Mouse (Mus musculus): ENCODE measurements around the gene Leprot. TPM values are rescaled to one million over a fixed set of nuclear protein-coding genes. Genes with fewer than 3 reads are reported as not detected.

The Leprot gene
- total and polyA plus RNA-seq, 2 experiments from 2014 or later: 78.8 to 89.0 TPM

DNA sequence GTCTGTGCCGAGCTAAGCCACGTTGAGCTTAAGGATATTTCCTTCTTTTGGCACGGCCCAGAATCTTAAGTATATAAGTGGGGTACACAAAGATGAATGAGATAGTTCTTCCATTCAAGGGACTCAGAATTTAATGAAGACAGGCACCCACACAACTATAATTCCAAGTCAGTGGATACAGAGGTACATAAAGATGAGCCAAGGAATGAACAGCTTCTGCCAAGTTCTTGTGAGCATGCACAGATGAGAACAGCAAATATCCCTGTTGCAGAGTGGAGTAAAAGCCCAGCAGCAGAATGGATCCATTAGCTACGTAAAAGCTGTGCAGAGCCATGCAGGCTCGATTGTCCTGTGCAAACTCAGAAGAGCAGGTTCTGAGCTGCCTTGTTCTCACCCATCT, 22.2 kb upstream of the Leprot start:
- Histone ChIP-seq H3K4me3 (ENCODE audit: low read depth, low read length) (no peak overlapping the region), H3K36me3 (ENCODE audit: insufficient read depth) (peaks cover 38% of the 10 kb centered on the region), H3K9me3 (ENCODE audit: low read length) (no peaks in the 10 kb centered on the region), H3K27me3 (ENCODE audit: insufficient read depth, low read length) (no peaks in the 10 kb centered on the region), H3K4me1 (ENCODE audit: insufficient read depth) (no peaks in the 10 kb centered on the region), H3K27ac (ENCODE audit: low read depth, low read length) (no peak overlapping the region), H3K4me2 (ENCODE audit: low read depth) (no peak overlapping the region), H3K9ac (no peak overlapping the region)
- 82% methylated on average over 5 of the region's 5 CpGs for WGBS
- no peak for DNase-seq
- TF ChIP-seq CTCF (IDR thresholded peaks at IDR 0.05; ENCODE audit: low read depth): no peak
- ATAC-seq: no peak

DNA sequence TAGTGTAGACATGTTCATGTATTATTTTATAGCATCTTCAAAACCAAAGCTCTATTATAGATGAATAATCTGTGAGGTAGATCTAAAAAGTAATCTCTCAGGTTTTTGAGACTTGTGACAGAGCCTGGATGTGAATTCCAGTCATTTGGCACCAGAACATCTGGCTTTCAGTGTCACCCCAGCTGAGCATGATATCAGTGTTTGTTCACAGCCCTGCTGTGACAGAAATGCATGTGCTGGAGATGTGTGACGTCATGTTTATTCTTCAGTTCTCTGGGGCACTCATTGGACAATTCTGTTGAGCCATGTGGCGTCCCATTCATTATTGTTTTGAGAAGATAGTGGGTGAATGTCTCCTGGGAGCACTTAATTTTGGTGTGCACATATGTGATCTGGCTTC, 11.9 kb upstream of the Leprot start:
- DNase-seq: no peak
- TF ChIP-seq CTCF (IDR thresholded peaks at IDR 0.05; ENCODE audit: low read depth): no peak
- Histone ChIP-seq H3K36me3 (ENCODE audit: insufficient read depth) (peaks cover 45% of the 10 kb centered on the region), H3K27me3 (ENCODE audit: insufficient read depth, low read length) (no peaks in the 10 kb centered on the region), H3K9me3 (ENCODE audit: low read length) (no peaks in the 10 kb centered on the region), H3K9ac (no peak overlapping the region), H3K4me3 (ENCODE audit: low read depth, low read length) (no peak overlapping the region), H3K4me2 (ENCODE audit: low read depth) (no peak overlapping the region), H3K4me1 (ENCODE audit: insufficient read depth) (no peaks in the 10 kb centered on the region), H3K27ac (ENCODE audit: low read depth, low read length) (no peak overlapping the region)
- ATAC-seq: no peak
- WGBS: 77% methylated on average over 2 of the region's 2 CpGs

DNA sequence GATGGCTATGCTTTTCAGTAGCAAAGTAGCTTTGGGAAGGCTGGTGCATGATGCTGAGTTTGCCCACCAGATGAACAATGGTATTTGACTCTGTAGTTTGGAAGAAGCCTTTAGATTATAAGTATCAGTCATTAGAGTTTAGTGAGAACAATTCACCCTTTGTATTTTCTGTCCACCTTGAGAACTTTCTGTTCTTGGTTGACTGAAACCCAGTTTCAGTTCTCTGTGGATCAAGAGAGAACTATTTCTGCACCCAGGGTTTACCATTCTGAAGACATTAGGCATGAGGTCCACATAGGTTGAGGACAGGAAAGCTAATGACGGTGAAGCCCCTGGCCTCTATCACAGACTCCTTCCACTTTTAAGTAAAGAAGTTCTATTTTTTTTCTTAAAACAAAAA, 10.0 kb upstream of the Leprot start:
- Histone ChIP-seq H3K36me3 (ENCODE audit: insufficient read depth) (peaks cover 43% of the 10 kb centered on the region), H3K4me2 (ENCODE audit: low read depth) (no peak overlapping the region), H3K9me3 (ENCODE audit: low read length) (no peaks in the 10 kb centered on the region), H3K27ac (ENCODE audit: low read depth, low read length) (no peak overlapping the region), H3K4me3 (ENCODE audit: low read depth, low read length) (no peak overlapping the region), H3K4me1 (ENCODE audit: insufficient read depth) (no peaks in the 10 kb centered on the region), H3K9ac (no peak overlapping the region), H3K27me3 (ENCODE audit: insufficient read depth, low read length) (no peaks in the 10 kb centered on the region)
- no peak for ATAC-seq
- no peak for TF ChIP-seq CTCF (IDR thresholded peaks at IDR 0.05; ENCODE audit: low read depth)
- DNase-seq: no peak
- WGBS: 92% methylated on average over 1 of the region's 1 CpGs

DNA sequence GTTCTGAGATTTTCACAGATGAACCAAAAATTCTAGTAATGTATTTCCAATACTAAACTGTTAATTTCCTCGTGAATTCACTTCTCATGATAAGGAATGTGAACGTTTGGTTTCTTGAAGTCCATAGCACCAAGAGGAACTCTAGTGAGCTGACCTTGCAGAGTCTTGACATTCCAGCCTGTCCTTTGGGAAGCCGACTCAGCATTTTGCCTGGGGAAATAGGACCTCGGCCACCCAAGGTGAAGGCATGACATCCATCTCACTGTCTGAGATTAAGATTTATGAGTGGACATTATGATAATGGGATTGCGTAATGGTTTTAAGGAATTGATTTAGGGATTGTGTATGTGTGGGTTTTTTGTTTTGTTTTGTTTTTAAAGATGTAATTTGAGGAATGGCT, 6.9 kb upstream of the Leprot start:
- no peak for TF ChIP-seq CTCF (IDR thresholded peaks at IDR 0.05; ENCODE audit: low read depth)
- no peaks in the 10 kb centered on the region for H3K27me3 ChIP-seq (ENCODE audit: insufficient read depth, low read length)
- H3K9ac ChIP-seq: no peak overlapping the region
- 85% methylated on average over 5 of the region's 5 CpGs for WGBS
- H3K36me3 ChIP-seq (ENCODE audit: insufficient read depth): peaks cover 34% of the 10 kb centered on the region
- H3K4me1 ChIP-seq (ENCODE audit: insufficient read depth): no peaks in the 10 kb centered on the region
- H3K4me2 ChIP-seq (ENCODE audit: low read depth): no peak overlapping the region
- no peak for DNase-seq
- H3K4me3 ChIP-seq (ENCODE audit: low read depth, low read length): no peak overlapping the region
- no peaks in the 10 kb centered on the region for H3K9me3 ChIP-seq (ENCODE audit: low read length)
- no peak for ATAC-seq
- H3K27ac ChIP-seq (ENCODE audit: low read depth, low read length): no peak overlapping the region

DNA sequence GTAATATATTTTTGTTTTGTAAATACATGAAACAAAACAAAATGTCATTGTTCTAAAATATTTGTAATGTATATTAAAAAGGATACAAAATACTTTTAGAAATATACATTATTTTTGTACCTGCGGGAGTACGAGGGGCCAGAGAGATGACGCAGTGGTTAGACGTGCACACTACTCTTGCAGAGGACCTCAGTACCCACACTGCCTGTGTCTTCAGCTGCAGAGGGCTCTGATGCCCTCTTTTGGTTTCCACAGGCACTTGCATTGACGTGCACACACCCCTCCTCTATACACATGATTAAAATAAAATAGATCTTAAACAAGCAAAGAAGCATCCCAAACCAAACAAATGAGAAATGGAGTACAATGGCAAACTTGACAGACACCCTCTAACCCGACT, 4.8 kb upstream of the Leprot start:
- WGBS: 81% methylated on average over 6 of the region's 6 CpGs
- TF ChIP-seq CTCF (IDR thresholded peaks at IDR 0.05; ENCODE audit: low read depth): 0 out of 2 replicates have a peak, but pooled peaks have one; percentile 31
- Histone ChIP-seq H3K4me3 (ENCODE audit: low read depth, low read length) (no peak overlapping the region), H3K9me3 (ENCODE audit: low read length) (no peaks in the 10 kb centered on the region), H3K36me3 (ENCODE audit: insufficient read depth) (peaks cover 21% of the 10 kb centered on the region), H3K4me2 (ENCODE audit: low read depth) (no peak overlapping the region), H3K9ac (no peak overlapping the region), H3K4me1 (ENCODE audit: insufficient read depth) (0 out of 2 replicates have a peak, but pooled peaks cover 3% of the 10 kb centered on the region), H3K27ac (ENCODE audit: low read depth, low read length) (no peak overlapping the region), H3K27me3 (ENCODE audit: insufficient read depth, low read length) (no peaks in the 10 kb centered on the region)
- DNase-seq (no peak), ATAC-seq (no peak)

DNA sequence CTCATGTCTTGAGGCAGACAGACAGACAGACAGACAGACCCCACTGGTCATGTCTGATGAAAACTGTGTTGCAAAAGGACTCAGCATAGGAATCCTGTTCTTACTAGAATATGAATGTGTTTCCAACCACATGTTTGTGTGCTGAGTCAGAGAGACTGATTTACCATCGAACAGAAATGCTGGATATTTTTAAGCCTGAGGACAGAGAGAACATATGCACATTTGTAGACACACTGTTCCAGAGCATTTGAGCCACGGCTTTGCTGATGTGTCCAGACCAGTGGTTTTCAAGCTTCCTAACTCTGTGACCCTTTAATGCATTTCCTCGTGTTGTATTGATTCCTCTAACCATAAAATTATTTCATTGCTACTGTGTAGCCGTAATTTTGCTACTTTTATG, 4.3 kb upstream of the Leprot start:
- 0 out of 2 replicates have a peak, but pooled peaks cover 3% of the 10 kb centered on the region for H3K4me1 ChIP-seq (ENCODE audit: insufficient read depth)
- no peak for DNase-seq

DNA sequence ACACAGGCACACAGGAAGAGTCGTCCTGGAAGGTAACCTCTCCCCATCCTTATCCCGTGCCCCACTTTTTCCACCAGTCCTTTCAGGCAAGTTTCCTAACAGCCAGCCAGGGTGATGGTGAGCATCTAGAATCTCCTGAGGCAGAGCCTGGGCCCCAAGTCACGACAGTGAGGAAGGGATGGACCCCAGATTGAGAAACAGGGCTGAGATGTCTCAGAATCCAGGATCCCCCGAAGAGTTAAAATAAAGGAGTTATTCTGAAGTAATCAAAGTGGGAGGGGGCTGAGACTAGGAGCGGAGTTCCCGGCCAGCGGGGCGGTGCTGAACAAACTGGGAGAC, 692 bp upstream of the Leprot start:
- ATAC-seq (no peak), DNase-seq (no peak)
- H3K9ac ChIP-seq: peak overlapping the region; percentile 35; the same call in 1 of the 2 replicates
- H3K4me2 ChIP-seq (ENCODE audit: low read depth): peak overlapping the region; percentile 62
- no peaks in the 10 kb centered on the region for H3K9me3 ChIP-seq (ENCODE audit: low read length)
- no peak for TF ChIP-seq CTCF (IDR thresholded peaks at IDR 0.05; ENCODE audit: low read depth)
- peak overlapping the region; percentile 46; the same call in 1 of the 2 replicates for H3K27ac ChIP-seq (ENCODE audit: low read depth, low read length)
- H3K36me3 ChIP-seq (ENCODE audit: insufficient read depth): no peaks in the 10 kb centered on the region
- no peaks in the 10 kb centered on the region for H3K27me3 ChIP-seq (ENCODE audit: insufficient read depth, low read length)
- H3K4me1 ChIP-seq (ENCODE audit: insufficient read depth): peaks cover 12% of the 10 kb centered on the region; the same call in 1 of the 2 replicates
- 2% methylated on average over 8 of the region's 8 CpGs for WGBS
- peak overlapping the region; percentile 69 for H3K4me3 ChIP-seq (ENCODE audit: low read depth, low read length)

More for the DNA sequence above, 4.3 kb upstream of the Leprot start:
- TF ChIP-seq CTCF (IDR thresholded peaks at IDR 0.05; ENCODE audit: low read depth): no peak
- no peak overlapping the region for H3K4me3 ChIP-seq (ENCODE audit: low read depth, low read length)
- H3K36me3 ChIP-seq (ENCODE audit: insufficient read depth): peaks cover 17% of the 10 kb centered on the region
- no peaks in the 10 kb centered on the region for H3K27me3 ChIP-seq (ENCODE audit: insufficient read depth, low read length)
- no peak overlapping the region for H3K27ac ChIP-seq (ENCODE audit: low read depth, low read length)
- H3K4me2 ChIP-seq (ENCODE audit: low read depth): no peak overlapping the region
- H3K9me3 ChIP-seq (ENCODE audit: low read length): no peaks in the 10 kb centered on the region
- H3K9ac ChIP-seq: no peak overlapping the region
- 89% methylated on average over 4 of the region's 4 CpGs for WGBS
- no peak for ATAC-seq

Data from forebrain, postnatal 0 days (tissue).